Mouse (Mus musculus): ENCODE results near the gene Lipa. TPM values are rescaled to one million over a fixed set of nuclear protein-coding genes. Genes with fewer than 3 reads are reported as not detected.

The Lipa gene
- polyA plus RNA-seq, 1 experiment, result 8.8 TPM

GRCm38 (mm10) chr19:34521361-34521760 lies 5.9 kb downstream of the Lipa start:
- no peaks in the 10 kb centered on the region for H3K79me2 ChIP-seq (ENCODE audit: control insufficient read depth, insufficient read depth)
- no peaks in the 10 kb centered on the region for H3K27me3 ChIP-seq (ENCODE audit: control insufficient read depth, insufficient read depth, insufficient read length)
- no peak for TF ChIP-seq CEBPB (IDR thresholded peaks at IDR 0.05; ENCODE audit: low read depth)
- no peak for TF ChIP-seq CTCF (IDR thresholded peaks at IDR 0.05; ENCODE audit: control insufficient read depth, insufficient read depth, insufficient read length)
- TF ChIP-seq MYOG (IDR thresholded peaks at IDR 0.05; ENCODE audit: control insufficient read depth, extremely low read depth, insufficient read length), result no peak
- no peak for TF ChIP-seq MYOD1 (IDR thresholded peaks at IDR 0.05; ENCODE audit: control insufficient read depth, insufficient read length, low read depth)
- no peak for TF ChIP-seq USF1 (IDR thresholded peaks at IDR 0.05; ENCODE audit: low read depth)
- no peak for TF ChIP-seq MAX (IDR thresholded peaks at IDR 0.05)
- TF ChIP-seq FOSL1 (IDR thresholded peaks at IDR 0.05; ENCODE audit: insufficient read depth, low read length, poor library complexity, severe bottlenecking), result no peak
- H3K4me3 ChIP-seq (ENCODE audit: insufficient read depth, poor library complexity, severe bottlenecking), result no peak overlapping the region
- H3K36me3 ChIP-seq (ENCODE audit: control insufficient read depth, insufficient read depth), result no peaks in the 10 kb centered on the region
- no peaks in the 10 kb centered on the region for H3K79me3 ChIP-seq (ENCODE audit: low read depth)
- no peak overlapping the region for H3ac ChIP-seq (ENCODE audit: control insufficient read depth, insufficient read length, low read depth)

GRCm38 (mm10) chr19:34520051-34520450 lies 7.2 kb downstream of the Lipa start:
- no peak for TF ChIP-seq USF1 (IDR thresholded peaks at IDR 0.05; ENCODE audit: low read depth)
- TF ChIP-seq MYOG (IDR thresholded peaks at IDR 0.05; ENCODE audit: control insufficient read depth, extremely low read depth, insufficient read length), result no peak

GRCm38 (mm10) chr19:34519646-34520045 lies 7.6 kb downstream of the Lipa start:
- Histone ChIP-seq H3K36me3 (ENCODE audit: control insufficient read depth, insufficient read depth) (no peaks in the 10 kb centered on the region), H3K27me3 (ENCODE audit: control insufficient read depth, insufficient read depth, insufficient read length) (no peaks in the 10 kb centered on the region), H3K4me3 (ENCODE audit: insufficient read depth, poor library complexity, severe bottlenecking) (no peak overlapping the region), H3K79me2 (ENCODE audit: control insufficient read depth, insufficient read depth) (no peaks in the 10 kb centered on the region), H3K79me3 (ENCODE audit: low read depth) (no peaks in the 10 kb centered on the region), H3ac (ENCODE audit: control insufficient read depth, insufficient read length, low read depth) (no peak overlapping the region)
- TF ChIP-seq MYOG (IDR thresholded peaks at IDR 0.05; ENCODE audit: control insufficient read depth, extremely low read depth, insufficient read length) (no peak), USF1 (IDR thresholded peaks at IDR 0.05; ENCODE audit: low read depth) (no peak), CEBPB (IDR thresholded peaks at IDR 0.05; ENCODE audit: low read depth) (no peak), MYOD1 (IDR thresholded peaks at IDR 0.05; ENCODE audit: control insufficient read depth, insufficient read length, low read depth) (no peak), MAX (IDR thresholded peaks at IDR 0.05) (no peak), FOSL1 (IDR thresholded peaks at IDR 0.05; ENCODE audit: insufficient read depth, low read length, poor library complexity, severe bottlenecking) (no peak), CTCF (IDR thresholded peaks at IDR 0.05; ENCODE audit: control insufficient read depth, insufficient read depth, insufficient read length) (no peak)

More at GRCm38 (mm10) chr19:34520051-34520450, 7.2 kb downstream of the Lipa start:
- H3K27me3 ChIP-seq (ENCODE audit: control insufficient read depth, insufficient read depth, insufficient read length), result no peaks in the 10 kb centered on the region
- no peaks in the 10 kb centered on the region for H3K79me3 ChIP-seq (ENCODE audit: low read depth)
- H3K79me2 ChIP-seq (ENCODE audit: control insufficient read depth, insufficient read depth), result no peaks in the 10 kb centered on the region
- H3ac ChIP-seq (ENCODE audit: control insufficient read depth, insufficient read length, low read depth), result no peak overlapping the region
- H3K4me3 ChIP-seq (ENCODE audit: insufficient read depth, poor library complexity, severe bottlenecking), result no peak overlapping the region
- H3K36me3 ChIP-seq (ENCODE audit: control insufficient read depth, insufficient read depth), result no peaks in the 10 kb centered on the region

- no peak overlapping the region for H3ac ChIP-seq (ENCODE audit: control insufficient read depth, insufficient read length, low read depth)
- TF ChIP-seq MYOD1 (IDR thresholded peaks at IDR 0.05; ENCODE audit: control insufficient read depth, insufficient read length, low read depth), result no peak
- TF ChIP-seq FOSL1 (IDR thresholded peaks at IDR 0.05; ENCODE audit: insufficient read depth, low read length, poor library complexity, severe bottlenecking), result no peak
- TF ChIP-seq MAX (IDR thresholded peaks at IDR 0.05), result no peak
- TF ChIP-seq CEBPB (IDR thresholded peaks at IDR 0.05; ENCODE audit: low read depth), result no peak
- TF ChIP-seq MYOG (IDR thresholded peaks at IDR 0.05; ENCODE audit: control insufficient read depth, extremely low read depth, insufficient read length), result no peak
- TF ChIP-seq USF1 (IDR thresholded peaks at IDR 0.05; ENCODE audit: low read depth), result no peak
- no peak for TF ChIP-seq CTCF (IDR thresholded peaks at IDR 0.05; ENCODE audit: control insufficient read depth, insufficient read depth, insufficient read length)
- H3K4me3 ChIP-seq (ENCODE audit: insufficient read depth, poor library complexity, severe bottlenecking), result no peak overlapping the region
- H3K79me3 ChIP-seq (ENCODE audit: low read depth), result no peaks in the 10 kb centered on the region
- H3K27me3 ChIP-seq (ENCODE audit: control insufficient read depth, insufficient read depth, insufficient read length), result no peaks in the 10 kb centered on the region
- no peaks in the 10 kb centered on the region for H3K79me2 ChIP-seq (ENCODE audit: control insufficient read depth, insufficient read depth)
- no peaks in the 10 kb centered on the region for H3K36me3 ChIP-seq (ENCODE audit: control insufficient read depth, insufficient read depth)
Observed at GRCm38 (mm10) chr19:34518786-34519185, 8.5 kb downstream of the Lipa start.

GRCm38 (mm10) chr19:34517812-34518594 lies 9.3 kb downstream of the Lipa start:
- H3K79me2 ChIP-seq (ENCODE audit: control insufficient read depth, insufficient read depth), result no peaks in the 10 kb centered on the region
- H3K27me3 ChIP-seq (ENCODE audit: control insufficient read depth, insufficient read depth, insufficient read length), result no peaks in the 10 kb centered on the region
- peak; percentile 88 for TF ChIP-seq USF1 (IDR thresholded peaks at IDR 0.05; ENCODE audit: low read depth)
- TF ChIP-seq MYOG (IDR thresholded peaks at IDR 0.05; ENCODE audit: control insufficient read depth, extremely low read depth, insufficient read length), result no peak
- peak; percentile 88 for TF ChIP-seq FOSL1 (IDR thresholded peaks at IDR 0.05; ENCODE audit: insufficient read depth, low read length, poor library complexity, severe bottlenecking)
- TF ChIP-seq MYOD1 (IDR thresholded peaks at IDR 0.05; ENCODE audit: control insufficient read depth, insufficient read length, low read depth), result no peak
- TF ChIP-seq CEBPB (IDR thresholded peaks at IDR 0.05; ENCODE audit: low read depth), result no peak
- no peak for TF ChIP-seq CTCF (IDR thresholded peaks at IDR 0.05; ENCODE audit: control insufficient read depth, insufficient read depth, insufficient read length)
- peak; percentile 75 for TF ChIP-seq MAX (IDR thresholded peaks at IDR 0.05)
- no peak overlapping the region for H3ac ChIP-seq (ENCODE audit: control insufficient read depth, insufficient read length, low read depth)
- no peaks in the 10 kb centered on the region for H3K36me3 ChIP-seq (ENCODE audit: control insufficient read depth, insufficient read depth)
- no peak overlapping the region for H3K4me3 ChIP-seq (ENCODE audit: insufficient read depth, poor library complexity, severe bottlenecking)
- H3K79me3 ChIP-seq (ENCODE audit: low read depth), result no peaks in the 10 kb centered on the region
